Mouse (Mus musculus) lung, embryonic 14.5 days (tissue): ENCODE results near the gene Arhgef33. TPM values are rescaled to one million over a fixed set of nuclear protein-coding genes. Genes with fewer than 3 reads are reported as not detected.

Source experiments
- ATAC-seq: fragments of 200-750 bp; cut with Nextera tagmentation; 2 replicates; pipeline ENCODE4 v1.8.0; 2017; ENCODE audit warnings: mild to moderate bottlenecking, moderate TSS enrichment, moderate library complexity; ENCODE audit not compliant: insufficient read depth
- DNase-seq: peaks from one replicate; pipeline ENCODE4 v3.0.0-alpha.2; 2015
- H3K27ac ChIP-seq: fragments of 300-500 bp; sonication (generic); 2 replicates; pipeline ENCODE4 v1.5.1; 2014; ENCODE audit warnings: low read depth, mild to moderate bottlenecking, moderate library complexity
- H3K27me3 ChIP-seq: fragments of 300-500 bp; sonication (generic); 2 replicates; pipeline ENCODE4 v1.6.1; 2014; ENCODE audit warnings: low read length, control low read depth; ENCODE audit not compliant: insufficient read depth
- H3K36me3 ChIP-seq: fragments of 300-500 bp; sonication (generic); 2 replicates; pipeline ENCODE4 v1.6.1; 2014; ENCODE audit warnings: control low read depth; ENCODE audit not compliant: insufficient read depth
- H3K4me1 ChIP-seq: fragments of 300-500 bp; sonication (generic); 2 replicates; pipeline ENCODE4 v1.6.1; 2014; ENCODE audit warnings: antibody characterized with exemption, control low read depth; ENCODE audit not compliant: insufficient read depth
- H3K4me2 ChIP-seq: fragments of 300-500 bp; sonication (generic); 2 replicates; pipeline ENCODE4 v1.6.1; 2014; ENCODE audit warnings: mild to moderate bottlenecking
- H3K4me3 ChIP-seq: fragments of 300-500 bp; sonication (generic); 2 replicates; pipeline ENCODE4 v1.5.1; 2014; ENCODE audit warnings: low read depth, low read length
- H3K9ac ChIP-seq: fragments of 300-500 bp; sonication (generic); 2 replicates; pipeline ENCODE4 v1.6.1; 2014
- H3K9me3 ChIP-seq: fragments of 300-500 bp; sonication (generic); 2 replicates; pipeline ENCODE4 v1.6.1; 2016; ENCODE audit warnings: low read depth, low read length, control low read depth
- CTCF ChIP-seq: IDR thresholded peaks from 2 replicates; pipeline ENCODE4 v1.5.1; 2016; ENCODE audit warnings: antibody characterized with exemption, low read depth
- WGBS: fragments of 180-500 bp; shearing (Covaris S2); extraction: QIAGEN DNeasy Blood & Tissue Kit; methylation state at CpG from one replicate; pipeline ENCODE4 v1.1.7; 2014; 5-methylcytosine and 5-hydroxymethylcytosine counted together
- polyA plus RNA-seq: library from polyadenylated mRNA; unstranded; fragments of >200 nt; fragmentation: Nextera tagmentation; extraction: Ambion mirVana; gene quantifications from 2 replicates; pipeline ENCODE4 v1.2.1, GENCODE M21; 2014

The Arhgef33 gene
- polyA plus RNA-seq, 1 experiment from 2014 or later = 0.74 TPM

DNA sequence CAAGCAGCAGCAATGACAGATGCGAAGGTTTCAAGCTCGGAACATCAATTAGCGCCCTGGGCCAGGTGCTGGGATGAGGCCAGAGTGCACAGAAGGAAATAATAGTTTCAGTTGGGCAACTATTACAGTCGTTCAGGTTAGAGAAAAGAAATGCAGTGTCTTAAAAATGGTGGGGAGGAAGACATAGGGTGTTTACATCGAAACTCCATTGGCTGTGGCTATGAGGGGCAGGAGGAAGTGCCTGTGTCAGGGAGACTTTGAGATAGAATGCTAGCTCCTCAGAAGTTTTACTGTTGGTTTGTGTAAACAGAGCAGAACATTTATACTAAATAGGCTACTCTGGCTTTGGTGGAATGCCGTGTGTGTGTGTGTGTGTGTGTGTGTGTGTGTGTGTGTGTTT is 19.2 kb upstream of the Arhgef33 start:
- no peak overlapping the region for H3K9ac ChIP-seq
- 71% methylated on average over 6 of the region's 6 CpGs for WGBS
- TF ChIP-seq CTCF = no peak
- H3K27ac ChIP-seq = no peak overlapping the region
- no peaks in the 10 kb centered on the region for H3K9me3 ChIP-seq
- no peak for ATAC-seq
- H3K27me3 ChIP-seq = no peaks in the 10 kb centered on the region
- H3K4me1 ChIP-seq = no peaks in the 10 kb centered on the region
- H3K36me3 ChIP-seq = no peaks in the 10 kb centered on the region
- DNase-seq = no peak
- H3K4me3 ChIP-seq = no peak overlapping the region
- no peak overlapping the region for H3K4me2 ChIP-seq

DNA sequence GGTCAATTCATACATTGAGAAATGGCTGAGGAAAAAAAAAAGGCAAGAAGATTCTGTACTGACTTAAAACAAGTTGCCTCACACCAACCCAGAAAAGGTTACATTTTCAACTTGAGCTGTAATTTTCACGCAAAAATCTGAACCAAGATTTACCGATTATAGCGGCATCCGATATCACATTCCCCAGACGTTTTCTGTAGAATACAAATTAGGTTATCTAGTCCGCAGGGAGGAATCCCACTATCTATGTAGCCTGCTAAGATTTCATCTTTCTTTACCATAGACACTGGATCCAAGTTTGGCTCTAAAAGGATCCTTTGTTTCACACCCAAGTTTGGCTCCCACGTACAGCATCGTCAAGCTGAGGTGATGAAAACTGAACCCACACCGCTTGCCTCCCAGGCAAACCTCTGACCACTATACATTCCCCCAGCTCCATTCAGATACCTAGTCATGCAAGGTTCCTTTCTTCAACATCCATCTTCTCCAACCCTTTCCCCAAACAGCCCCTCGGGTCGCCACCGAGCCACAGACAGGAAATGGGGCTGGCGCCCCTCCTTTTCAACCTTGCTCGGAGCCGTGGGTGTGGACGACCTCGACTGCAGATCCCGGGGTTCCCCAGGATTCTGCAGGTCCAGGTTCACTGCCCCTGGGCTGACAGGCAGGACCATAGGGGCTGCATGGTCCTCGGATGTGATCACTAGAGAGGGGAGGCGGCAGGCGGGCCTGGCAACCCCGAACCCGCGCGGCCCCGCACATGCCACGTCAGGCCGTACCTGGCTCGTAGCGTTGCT is 17.7 kb upstream of the Arhgef33 start:
- Histone ChIP-seq H3K9ac (peak overlapping the region; percentile 88), H3K27me3 (no peaks in the 10 kb centered on the region), H3K27ac (peak overlapping the region; percentile 81), H3K36me3 (no peaks in the 10 kb centered on the region), H3K9me3 (no peaks in the 10 kb centered on the region), H3K4me3 (peak overlapping the region; percentile 94), H3K4me2 (peak overlapping the region; percentile 73), H3K4me1 (no peaks in the 10 kb centered on the region)
- DNase-seq = peak; percentile 43
- ATAC-seq = no peak
- TF ChIP-seq CTCF = no peak
- WGBS = under 1% methylated on average over 30 of the region's 30 CpGs

DNA sequence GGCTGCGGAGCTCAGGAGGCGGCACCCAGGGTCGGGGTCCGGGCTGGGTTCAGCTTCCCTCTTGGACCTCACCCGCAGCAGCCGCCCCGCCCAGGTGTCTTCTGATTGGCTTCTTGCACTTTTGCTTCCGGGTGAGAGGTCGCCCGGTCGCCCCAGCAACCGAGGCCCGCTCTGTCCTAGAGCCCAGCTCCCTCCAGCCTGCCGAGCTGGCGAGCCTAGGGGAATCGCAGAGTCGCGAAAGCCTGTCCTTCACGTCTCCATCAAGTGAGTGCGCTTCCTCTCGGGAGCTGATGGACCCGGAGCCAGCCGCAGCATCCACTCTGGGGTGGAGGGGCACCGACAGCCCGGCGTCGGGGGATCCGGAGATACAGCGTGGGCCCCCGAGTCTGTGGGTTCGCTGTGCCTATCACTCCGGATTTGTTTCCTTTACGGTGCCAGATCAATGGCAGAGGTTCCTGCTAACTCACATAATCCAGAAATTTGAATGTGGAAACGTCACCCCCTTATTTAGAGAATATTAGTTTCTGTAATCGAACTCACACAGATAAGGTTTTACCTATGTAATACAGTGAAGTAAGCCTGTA is 17.0 kb upstream of the Arhgef33 start, which contains the start of the genes Morn2 and Dhx57:
Gene Morn2, plus strand, starts transcription at position 130 of the 584 bp plus-strand sequence.
Gene Dhx57, minus strand, starts transcription at position 403 of the 584 bp plus-strand sequence.
- Histone ChIP-seq H3K36me3 (no peaks in the 10 kb centered on the region), H3K27ac (peak within 1 kb of the TSS; percentile 81), H3K4me2 (peak within 1 kb of the TSS; percentile 73), H3K9ac (peak within 1 kb of the TSS; percentile 88), H3K27me3 (no peaks in the 10 kb centered on the region), H3K4me3 (peak within 1 kb of the TSS; percentile 94), H3K4me1 (no peaks in the 10 kb centered on the region), H3K9me3 (no peaks in the 10 kb centered on the region)
- under 1% methylated on average over 34 of the region's 35 CpGs for WGBS
- no peak for TF ChIP-seq CTCF
- ATAC-seq (peak; percentile 99), DNase-seq (peak; percentile 98)

DNA sequence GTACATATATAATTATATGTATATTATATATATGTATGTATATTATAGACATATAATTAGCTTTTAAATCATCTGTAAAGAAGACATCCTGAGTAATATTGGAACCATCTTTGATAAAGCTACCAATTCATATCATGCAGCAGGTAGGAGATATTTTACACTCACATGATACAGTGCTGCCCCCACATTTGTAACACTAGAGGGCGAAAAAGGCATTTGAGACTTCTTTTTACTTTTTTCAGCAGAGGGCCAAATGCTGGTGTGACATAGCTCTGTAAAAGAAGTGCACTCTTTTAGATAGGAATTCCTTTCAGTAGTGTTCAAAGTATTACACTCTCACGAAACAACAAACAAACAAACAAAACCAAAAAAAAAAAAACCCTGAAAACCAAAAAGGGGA is 16.1 kb upstream of the Arhgef33 start:
- peak; percentile 86 for DNase-seq
- H3K36me3 ChIP-seq = no peaks in the 10 kb centered on the region
- 11% methylated on average over 2 of the region's 2 CpGs for WGBS
- H3K4me3 ChIP-seq = no peak overlapping the region
- H3K4me2 ChIP-seq = no peak overlapping the region
- no peaks in the 10 kb centered on the region for H3K4me1 ChIP-seq
- no peaks in the 10 kb centered on the region for H3K9me3 ChIP-seq
- H3K27ac ChIP-seq = no peak overlapping the region
- H3K27me3 ChIP-seq = no peaks in the 10 kb centered on the region
- peak; percentile 11; the same call in 1 of the 2 replicates for ATAC-seq
- peak; percentile 79 for TF ChIP-seq CTCF
- no peak overlapping the region for H3K9ac ChIP-seq

DNA sequence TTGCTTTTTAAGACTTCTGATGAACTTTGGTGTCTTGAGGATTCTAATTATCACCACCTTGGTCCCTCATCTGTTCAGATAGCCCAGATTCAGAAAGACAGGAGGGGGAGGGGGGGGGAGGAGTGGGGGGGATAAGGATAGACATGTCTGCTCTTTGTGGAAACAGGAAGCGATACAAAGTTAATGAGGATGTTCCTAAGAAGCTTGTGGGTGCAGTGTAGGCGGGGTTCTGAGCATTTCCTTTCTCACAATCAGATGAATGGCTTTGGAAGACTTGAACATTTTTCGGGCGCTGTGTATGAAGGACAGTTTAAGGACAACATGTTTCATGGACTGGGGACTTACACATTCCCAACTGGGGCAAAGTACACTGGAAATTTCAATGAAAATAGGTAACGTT is 11.9 kb upstream of the Arhgef33 start:
- no peak overlapping the region for H3K9ac ChIP-seq
- ATAC-seq = no peak
- no peaks in the 10 kb centered on the region for H3K27me3 ChIP-seq
- H3K4me1 ChIP-seq = no peaks in the 10 kb centered on the region
- H3K36me3 ChIP-seq = no peaks in the 10 kb centered on the region
- H3K4me3 ChIP-seq = no peak overlapping the region
- no peak for DNase-seq
- no peak for TF ChIP-seq CTCF
- WGBS = 84% methylated on average over 5 of the region's 5 CpGs
- no peak overlapping the region for H3K4me2 ChIP-seq
- H3K27ac ChIP-seq = no peak overlapping the region
- no peaks in the 10 kb centered on the region for H3K9me3 ChIP-seq

DNA sequence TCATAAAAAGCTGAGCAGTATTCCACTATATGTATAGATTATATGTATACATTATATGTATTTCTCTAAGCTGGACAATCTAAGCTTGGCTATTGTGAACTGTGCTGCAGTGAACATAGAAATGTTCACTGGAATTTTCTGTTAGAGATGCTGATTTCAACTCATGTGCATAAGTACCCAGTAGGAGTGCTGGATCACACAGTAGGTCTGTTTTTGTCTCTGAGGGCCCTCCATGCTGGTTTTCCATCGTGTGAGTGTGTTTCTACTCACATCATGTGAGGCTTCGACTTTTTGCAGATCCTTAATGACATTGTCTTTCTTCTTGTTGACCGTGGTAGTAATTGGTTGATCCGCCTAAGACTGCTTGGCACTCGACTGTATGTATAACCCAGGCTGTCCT is 8.4 kb upstream of the Arhgef33 start:
- no peak for TF ChIP-seq CTCF
- Histone ChIP-seq H3K4me1 (no peaks in the 10 kb centered on the region), H3K4me2 (no peak overlapping the region), H3K9me3 (no peaks in the 10 kb centered on the region), H3K9ac (no peak overlapping the region), H3K4me3 (no peak overlapping the region), H3K27me3 (no peaks in the 10 kb centered on the region), H3K36me3 (no peaks in the 10 kb centered on the region), H3K27ac (no peak overlapping the region)
- ATAC-seq = no peak
- WGBS = 90% methylated on average over 5 of the region's 5 CpGs
- no peak for DNase-seq

DNA sequence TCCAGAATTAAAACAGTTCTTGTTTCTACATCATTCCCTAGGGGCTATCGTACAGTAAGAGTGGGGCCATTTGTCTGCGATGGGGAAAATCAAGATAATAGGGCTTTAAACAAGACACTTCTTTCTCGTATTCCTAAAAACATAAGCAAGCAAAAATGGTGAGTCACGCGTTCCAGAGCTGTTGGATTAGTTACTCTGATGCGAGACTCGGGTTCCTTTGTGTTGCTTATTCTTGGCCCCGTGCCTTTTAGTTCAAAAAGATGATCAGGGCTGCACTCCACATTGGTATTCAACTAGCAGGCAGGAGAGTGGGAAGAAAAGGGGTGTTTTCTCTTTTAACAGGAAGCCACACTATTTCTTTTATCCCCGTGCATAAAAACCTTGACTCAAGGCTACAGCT is 4.6 kb downstream of the Arhgef33 start:
- no peak for ATAC-seq
- TF ChIP-seq CTCF = no peak
- Histone ChIP-seq H3K9me3 (no peaks in the 10 kb centered on the region), H3K4me1 (no peaks in the 10 kb centered on the region), H3K27ac (no peak overlapping the region), H3K36me3 (no peaks in the 10 kb centered on the region), H3K27me3 (no peaks in the 10 kb centered on the region), H3K9ac (no peak overlapping the region), H3K4me3 (no peak overlapping the region), H3K4me2 (no peak overlapping the region)
- DNase-seq = no peak
- WGBS = 58% methylated on average over 9 of the region's 9 CpGs
